Mouse (Mus musculus) lung, postnatal 0 days (tissue): Measurements from ENCODE around the gene Nedd9.
A peak's percentile ranks its signal among the peaks of the same experiment; 100 is the strongest.

Experiments
- CTCF ChIP-seq: IDR thresholded peaks from 2 replicates; pipeline ENCODE4 v1.5.1; 2016; ENCODE audit warnings: antibody characterized with exemption, mild to moderate bottlenecking
- EP300 ChIP-seq: IDR thresholded peaks from 2 replicates; pipeline ENCODE4 v1.6.1; 2016; ENCODE audit warnings: antibody characterized with exemption, mild to moderate bottlenecking, control low read depth

DNA sequence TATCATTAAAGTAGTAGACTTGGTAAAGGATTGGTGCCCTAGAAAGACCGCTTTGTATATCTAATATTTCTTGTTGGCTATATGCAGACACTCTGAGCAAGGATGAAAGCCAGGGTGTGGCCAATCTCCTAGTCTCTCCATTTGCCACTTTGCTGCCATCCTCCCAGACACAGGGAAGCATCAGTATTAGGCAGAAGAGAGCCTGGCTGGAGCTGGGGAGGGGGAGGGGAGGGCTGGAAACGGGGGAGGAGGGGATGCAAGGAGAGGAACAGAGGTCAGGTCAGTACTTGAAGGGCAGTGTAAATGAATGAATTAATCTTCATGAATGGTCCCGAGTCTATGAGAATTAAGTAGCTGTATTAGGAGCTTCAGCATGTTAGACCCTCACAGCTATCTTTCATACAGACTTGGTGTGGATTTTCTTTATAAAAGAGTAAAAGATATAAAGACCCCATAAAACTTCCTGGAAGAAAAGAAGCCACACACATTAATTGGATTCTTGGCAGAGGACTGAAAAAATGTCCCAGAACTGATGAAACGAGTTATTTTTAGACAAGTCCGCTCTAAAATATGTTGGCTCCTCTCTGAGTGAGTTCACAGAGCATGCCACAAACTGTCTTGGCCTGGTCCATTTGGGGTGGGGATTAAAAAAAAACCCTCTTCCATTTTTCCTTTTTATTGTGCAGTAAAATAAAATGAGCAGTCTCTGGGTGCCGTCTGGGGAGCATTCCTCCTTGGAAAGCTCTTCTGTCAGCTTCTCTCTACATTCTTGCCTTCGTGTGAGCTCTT, 23.7 kb upstream of the Nedd9 start:
- TF ChIP-seq CTCF (no peak), EP300 (peak; percentile 76)
